Mouse (Mus musculus) forebrain, embryonic 13.5 days (tissue): Measurements from ENCODE around the gene Pcbp1. TPM values are rescaled to one million over a fixed set of nuclear protein-coding genes. Genes with fewer than 3 reads are reported as not detected.

Experiments
- ATAC-seq: fragments of 200-750 bp; cut with Nextera tagmentation; 2 replicates; pipeline ENCODE4 v1.8.0; 2017
- H3K27ac ChIP-seq: fragments of 300-500 bp; sonication (generic); 2 replicates; pipeline ENCODE4 v1.5.1; 2015; ENCODE audit warnings: inconsistent platforms, mild to moderate bottlenecking, moderate library complexity
- H3K27me3 ChIP-seq: fragments of 300-500 bp; sonication (generic); 2 replicates; pipeline ENCODE4 v1.6.1; 2015; ENCODE audit warnings: mild to moderate bottlenecking, inconsistent platforms
- H3K36me3 ChIP-seq: fragments of 300-500 bp; sonication (generic); 2 replicates; pipeline ENCODE4 v1.6.1; 2015; ENCODE audit warnings: mild to moderate bottlenecking, inconsistent platforms; ENCODE audit not compliant: poor library complexity, severe bottlenecking
- H3K4me1 ChIP-seq: fragments of 300-500 bp; sonication (generic); 2 replicates; pipeline ENCODE4 v1.6.1; 2015; ENCODE audit warnings: inconsistent platforms
- H3K4me2 ChIP-seq: fragments of 300-500 bp; sonication (generic); 2 replicates; pipeline ENCODE4 v1.6.1; 2015; ENCODE audit warnings: inconsistent platforms, mild to moderate bottlenecking, moderate library complexity
- H3K4me3 ChIP-seq: fragments of 300-500 bp; sonication (generic); 2 replicates; pipeline ENCODE4 v1.5.1; 2015; ENCODE audit warnings: mild to moderate bottlenecking, inconsistent platforms
- H3K9ac ChIP-seq: fragments of 300-500 bp; sonication (generic); 2 replicates; pipeline ENCODE4 v1.6.1; 2015; ENCODE audit warnings: mild to moderate bottlenecking, inconsistent platforms
- H3K9me3 ChIP-seq: fragments of 300-500 bp; sonication (generic); replicated peaks from 2 replicates; pipeline ENCODE4 v1.6.1; 2016; ENCODE audit warnings: inconsistent platforms
- WGBS: fragments of 180-500 bp; shearing (Covaris S2); methylation state at CpG from one replicate; pipeline ENCODE4 v1.1.7; 2015; 5-methylcytosine and 5-hydroxymethylcytosine counted together
- polyA plus RNA-seq: library from polyadenylated mRNA; unstranded; fragments of >200 nt; fragmentation: Nextera tagmentation; extraction: Ambion mirVana; gene quantifications from 2 replicates; pipeline ENCODE4 v1.2.1, GENCODE M21; 2015

Gene Pcbp1
- polyA plus RNA-seq, 1 experiment from 2014 or later, result 245 TPM

GRCm38 (mm10) chr6:86543869-86544268 is 17.7 kb upstream of the Pcbp1 start:
- no peak overlapping the region for H3K4me2 ChIP-seq
- WGBS, result 93% methylated on average over 3 of the region's 3 CpGs
- no peaks in the 10 kb centered on the region for H3K27me3 ChIP-seq
- no peak overlapping the region for H3K4me3 ChIP-seq
- H3K4me1 ChIP-seq, result no peaks in the 10 kb centered on the region
- peaks cover 75% of the 10 kb centered on the region for H3K36me3 ChIP-seq
- no peak overlapping the region for H3K9ac ChIP-seq
- ATAC-seq, result no peak
- no peak overlapping the region for H3K27ac ChIP-seq
- no peaks in the 10 kb centered on the region; the same call in 1 of the 2 replicates for H3K9me3 ChIP-seq

- no peak for ATAC-seq
These were observed 16.9 kb upstream of the Pcbp1 start for GRCm38 (mm10) chr6:86543060-86543459.

GRCm38 (mm10) chr6:86541650-86542049 is 15.5 kb upstream of the Pcbp1 start:
- Histone ChIP-seq H3K27ac (no peak overlapping the region), H3K4me2 (no peak overlapping the region), H3K36me3 (peaks cover 77% of the 10 kb centered on the region), H3K9me3 (no peaks in the 10 kb centered on the region; the same call in 1 of the 2 replicates), H3K4me1 (no peaks in the 10 kb centered on the region), H3K9ac (no peak overlapping the region), H3K27me3 (no peaks in the 10 kb centered on the region), H3K4me3 (no peak overlapping the region)
- no peak for ATAC-seq
- 86% methylated on average over 2 of the region's 2 CpGs for WGBS

More at GRCm38 (mm10) chr6:86543060-86543459, 16.9 kb upstream of the Pcbp1 start:
- no peaks in the 10 kb centered on the region for H3K27me3 ChIP-seq
- no peak overlapping the region for H3K4me2 ChIP-seq
- no peak overlapping the region for H3K27ac ChIP-seq
- H3K4me1 ChIP-seq, result no peaks in the 10 kb centered on the region
- no peak overlapping the region for H3K9ac ChIP-seq
- 97% methylated on average over 13 of the region's 13 CpGs for WGBS
- H3K4me3 ChIP-seq, result no peak overlapping the region
- no peaks in the 10 kb centered on the region; the same call in 1 of the 2 replicates for H3K9me3 ChIP-seq
- peaks cover 79% of the 10 kb centered on the region for H3K36me3 ChIP-seq

- Histone ChIP-seq H3K27me3 (no peaks in the 10 kb centered on the region), H3K4me2 (no peak overlapping the region), H3K27ac (no peak overlapping the region), H3K36me3 (peaks cover 32% of the 10 kb centered on the region), H3K9ac (no peak overlapping the region), H3K4me1 (peaks cover 21% of the 10 kb centered on the region), H3K9me3 (no peaks in the 10 kb centered on the region), H3K4me3 (no peak overlapping the region)
- 89% methylated on average over 1 of the region's 1 CpGs for WGBS
- ATAC-seq, result no peak
These were observed 2.3 kb upstream of the Pcbp1 start for GRCm38 (mm10) chr6:86528451-86528785.

- WGBS, result 53% methylated on average over 4 of the region's 4 CpGs
- Histone ChIP-seq H3K36me3 (peaks cover 27% of the 10 kb centered on the region), H3K27ac (peak overlapping the region; percentile 100), H3K27me3 (no peaks in the 10 kb centered on the region), H3K4me3 (peak overlapping the region; percentile 100), H3K4me2 (peak overlapping the region; percentile 93), H3K9ac (peak overlapping the region; percentile 99; the same call in 1 of the 2 replicates), H3K9me3 (no peaks in the 10 kb centered on the region), H3K4me1 (peaks cover 26% of the 10 kb centered on the region)
- ATAC-seq, result no peak
These were observed 1.8 kb upstream of the Pcbp1 start for GRCm38 (mm10) chr6:86527766-86528450.

- H3K4me1 ChIP-seq, result peaks cover 32% of the 10 kb centered on the region
- H3K36me3 ChIP-seq, result peaks cover 26% of the 10 kb centered on the region
- no peaks in the 10 kb centered on the region for H3K27me3 ChIP-seq
- ATAC-seq, result peak; percentile 72
- peak overlapping the region; percentile 93 for H3K4me2 ChIP-seq
- peak overlapping the region; percentile 100 for H3K27ac ChIP-seq
- peak overlapping the region; percentile 99 for H3K9ac ChIP-seq
- peak overlapping the region; percentile 100 for H3K4me3 ChIP-seq
- WGBS, result 6% methylated on average over 49 of the region's 49 CpGs
- no peaks in the 10 kb centered on the region for H3K9me3 ChIP-seq
These were observed 1.0 kb upstream of the Pcbp1 start for GRCm38 (mm10) chr6:86526961-86527740.

GRCm38 (mm10) chr6:86525646-86526031 is 482 bp downstream of the Pcbp1 start:
- H3K27ac ChIP-seq, result peak overlapping the region; percentile 100
- peak overlapping the region; percentile 99 for H3K9ac ChIP-seq
- ATAC-seq, result peak; percentile 34
- H3K9me3 ChIP-seq, result no peaks in the 10 kb centered on the region
- peaks cover 32% of the 10 kb centered on the region for H3K4me1 ChIP-seq
- peak overlapping the region; percentile 100 for H3K4me3 ChIP-seq
- WGBS, result under 1% methylated on average over 33 of the region's 36 CpGs
- no peaks in the 10 kb centered on the region for H3K27me3 ChIP-seq
- H3K36me3 ChIP-seq, result peaks cover 23% of the 10 kb centered on the region
- peak overlapping the region; percentile 93 for H3K4me2 ChIP-seq

GRCm38 (mm10) chr6:86524879-86525645 is 1.1 kb downstream of the Pcbp1 start:
- H3K9ac ChIP-seq, result peak overlapping the region; percentile 99
- H3K27ac ChIP-seq, result peak overlapping the region; percentile 100

GRCm38 (mm10) chr6:86523755-86524434 is 2.2 kb downstream of the Pcbp1 start:
- H3K9me3 ChIP-seq, result no peaks in the 10 kb centered on the region
- peak overlapping the region; percentile 93 for H3K4me2 ChIP-seq
- under 1% methylated on average over 15 of the region's 15 CpGs for WGBS
- H3K4me1 ChIP-seq, result peaks cover 29% of the 10 kb centered on the region
- peak overlapping the region; percentile 99 for H3K9ac ChIP-seq
- peaks cover 15% of the 10 kb centered on the region; the same call in 1 of the 2 replicates for H3K36me3 ChIP-seq
- no peak for ATAC-seq
- H3K27me3 ChIP-seq, result no peaks in the 10 kb centered on the region
- H3K27ac ChIP-seq, result peak overlapping the region; percentile 92
- peak overlapping the region; percentile 100 for H3K4me3 ChIP-seq

More at GRCm38 (mm10) chr6:86524879-86525645, 1.1 kb downstream of the Pcbp1 start:
- WGBS, result under 1% methylated on average over 51 of the region's 51 CpGs
- H3K4me2 ChIP-seq, result peak overlapping the region; percentile 93
- peaks cover 20% of the 10 kb centered on the region for H3K36me3 ChIP-seq
- no peaks in the 10 kb centered on the region for H3K27me3 ChIP-seq
- peak overlapping the region; percentile 100 for H3K4me3 ChIP-seq
- peak; percentile 1; the same call in 1 of the 2 replicates for ATAC-seq
- H3K4me1 ChIP-seq, result peaks cover 32% of the 10 kb centered on the region
- no peaks in the 10 kb centered on the region for H3K9me3 ChIP-seq

- H3K4me2 ChIP-seq, result peak overlapping the region; percentile 93
- 34% methylated on average over 3 of the region's 3 CpGs for WGBS
- H3K4me3 ChIP-seq, result peak overlapping the region; percentile 100
- no peak for ATAC-seq
- peaks cover 26% of the 10 kb centered on the region for H3K4me1 ChIP-seq
- peaks cover 15% of the 10 kb centered on the region; the same call in 1 of the 2 replicates for H3K36me3 ChIP-seq
- no peaks in the 10 kb centered on the region for H3K9me3 ChIP-seq
- no peaks in the 10 kb centered on the region for H3K27me3 ChIP-seq
- peak overlapping the region; percentile 99 for H3K9ac ChIP-seq
- peak overlapping the region; percentile 92 for H3K27ac ChIP-seq
These were observed 2.8 kb downstream of the Pcbp1 start for GRCm38 (mm10) chr6:86523242-86523754.
